ENCODE assay signal across 8 mouse cellular contexts in genomic region chr2:120173718-120174117, GRCm38 (mm10). TPM values are rescaled to one million over a fixed set of nuclear protein-coding genes. Genes with fewer than 3 reads are reported as not detected.
DNase-seq lines count a peak whose midpoint lies in the region; TF ChIP-seq lines count a peak whose summit lies in the region.

No protein-coding gene starts in this region.

- H3K4me3 ChIP-seq in gastrocnemius, adult 2 months = no peak overlapping the region
- H3K4me3 ChIP-seq in MEL (ENCODE audit: control insufficient read depth in 1 of 2, insufficient read depth in 1 of 2, low read depth in 2 of 2, low read length in 2 of 2) = no peak overlapping the region

- no peaks in the 10 kb centered on the region for H3K79me2 ChIP-seq in MEL (ENCODE audit: control insufficient read depth, insufficient read depth, low read length, poor library complexity)

- DNase-seq in gastrocnemius, adult 2 months = peak; percentile 68
- DNase-seq in gastrocnemius, postnatal 25 days = no peak
- DNase-seq in MEL (ENCODE audit: low read depth, low spot score) = peak; percentile 75
- peak; percentile 65 to 72 for DNase-seq in cerebellum, adult 18-20 months
- peak; percentile 49 for DNase-seq in gastrocnemius, postnatal 14 days
- peak; percentile 37 to 60 for DNase-seq in layer of hippocampus, postnatal 14 days (ENCODE audit: low spot score in 2 of 2)
- peak; percentile 32 to 69 for DNase-seq in lung, postnatal 4 days
- DNase-seq in spleen, postnatal 36 days (ENCODE audit: low spot score in 2 of 2) = peak; percentile 11 to 21

- peak; percentile 93 for TF ChIP-seq CTCF in gastrocnemius, adult 2 months (IDR thresholded peaks at IDR 0.05)
- peak; percentile 76 to 90 (median 78) for TF ChIP-seq CTCF in MEL (IDR thresholded peaks at IDR 0.05 in 2 of 3, conservative IDR thresholded peaks at IDR 0.05 in 1 of 3; ENCODE audit: control insufficient read depth in 1 of 3, insufficient read depth in 1 of 3, low read depth in 2 of 3, low read length in 3 of 3, poor library complexity in 1 of 3, severe bottlenecking in 1 of 3)

- no peak overlapping the region for H3K9ac ChIP-seq in MEL (ENCODE audit: control insufficient read depth, low read depth, low read length, poor library complexity, severe bottlenecking)

- peak; percentile 45 for TF ChIP-seq RAD21 in MEL (IDR thresholded peaks at IDR 0.05; ENCODE audit: low read depth, low read length)

- no peaks in the 10 kb centered on the region for H3K36me3 ChIP-seq in MEL (ENCODE audit: control insufficient read depth in 1 of 2, insufficient read depth in 2 of 2, low read length in 2 of 2)

- no peak for TF ChIP-seq EP300 in MEL (IDR thresholded peaks at IDR 0.05; ENCODE audit: low read depth in 1 of 2, low read length in 2 of 2)

- no peaks in the 10 kb centered on the region for H3K9me3 ChIP-seq in MEL (replicated peaks; ENCODE audit: insufficient read depth, low read length)

- no peak for TF ChIP-seq POLR2A in MEL (IDR thresholded peaks at IDR 0.05; ENCODE audit: control insufficient read depth in 1 of 2, insufficient read depth in 1 of 2, low read depth in 1 of 2, low read length in 2 of 2, poor library complexity in 1 of 2)

- H3K27ac ChIP-seq in gastrocnemius, adult 2 months = no peak overlapping the region
- H3K27ac ChIP-seq in MEL (ENCODE audit: control insufficient read depth, low read depth, low read length) = no peak overlapping the region

- H3K27me3 ChIP-seq in MEL (ENCODE audit: control insufficient read depth in 1 of 2, insufficient read depth in 2 of 2, low read length in 2 of 2) = no peaks in the 10 kb centered on the region; a peak in 1 of 4 replicates

- intact Hi-C loops in gastrocnemius, adult 2 months (cut with DNase I) = no loop called here
- intact Hi-C loops in gastrocnemius, postnatal 14 days (cut with DNase I; ENCODE audit: low total_unique reads) = no loop called here

- peaks cover 0 to 10% of the 10 kb centered on the region in 2 experiments; a peak in 2 of 4 replicates for H3K4me1 ChIP-seq in MEL (ENCODE audit: control insufficient read depth in 1 of 2, insufficient read depth in 2 of 2, low read length in 2 of 2)

TF ChIP-seq in MEL, 35 proteins besides CTCF, POLR2A, EP300 and RAD21:
- peak; percentile 64 for TF ChIP-seq SMC3 (IDR thresholded peaks at IDR 0.05; ENCODE audit: low read depth, low read length)
- TF ChIP-seq E2F4 (IDR thresholded peaks at IDR 0.05; ENCODE audit: borderline replicate concordance, low read depth, low read length) = no peak
TF ChIP-seq in MEL: peak in this region for 1.

RNA-seq across cellular contexts. Expression of gene Ehd4, which starts 19.3 kb away (rescaled TPM):
- total RNA-seq in gastrocnemius, adult 2 months (2021) = 10 to 100 TPM; 19.5 to 31.7 TPM
- 10 to 100 TPM; 36.0 to 56.6 TPM for total RNA-seq in gastrocnemius, postnatal 25 days (2021)
- 14.1 and 15.8 TPM in 2 replicates for total RNA-seq in MEL (2012; rRNA removed)
- polyA plus RNA-seq in MEL (2012; ENCODE audit: insufficient read depth in 1 of 2, insufficient read length in 2 of 2, low read depth in 1 of 2, low replicate concordance in 2 of 2, missing spikeins in 1 of 2) = 10 to 100 TPM in 1 of 2 experiments, not detected in 1; 35.5 TPM
- 10 to 100 TPM; 72.8 to 89.4 TPM for total RNA-seq in gastrocnemius, postnatal 14 days (2021)
- total RNA-seq in layer of hippocampus, postnatal 14 days (2021) = 1 to 10 TPM; 9.7 to 9.8 TPM
